Mouse (Mus musculus): Measurements from ENCODE around the gene Psmf1. TPM values are rescaled to one million over a fixed set of nuclear protein-coding genes. Genes with fewer than 3 reads are reported as not detected.

Psmf1 gene
- polyA plus RNA-seq, 1 experiment from 2014 or later: 41.3 TPM

GRCm38 (mm10) chr2:151742850-151743679, 921 bp downstream of the Psmf1 start:
- Histone ChIP-seq H3K9ac (no peak overlapping the region), H3K9me3 (ENCODE audit: low read depth, low read length) (no peaks in the 10 kb centered on the region), H3K4me1 (ENCODE audit: insufficient read depth) (peaks cover 4% of the 10 kb centered on the region; the same call in 1 of the 2 replicates), H3K27me3 (ENCODE audit: insufficient read depth, low read length) (no peaks in the 10 kb centered on the region), H3K4me3 (ENCODE audit: low read depth, low read length) (no peak overlapping the region), H3K4me2 (no peak overlapping the region), H3K27ac (ENCODE audit: low read depth) (no peak overlapping the region), H3K36me3 (ENCODE audit: insufficient read depth) (no peaks in the 10 kb centered on the region)
- ATAC-seq (ENCODE audit: insufficient read depth): no peak
- no peak for TF ChIP-seq CTCF (IDR thresholded peaks at IDR 0.05; ENCODE audit: low read depth)
- 49% methylated on average over 6 of the region's 6 CpGs for WGBS
- DNase-seq: no peak

GRCm38 (mm10) chr2:151742084-151742483, 1.9 kb downstream of the Psmf1 start:
- Histone ChIP-seq H3K27me3 (ENCODE audit: insufficient read depth, low read length) (no peaks in the 10 kb centered on the region), H3K4me2 (no peak overlapping the region), H3K9me3 (ENCODE audit: low read depth, low read length) (no peaks in the 10 kb centered on the region), H3K36me3 (ENCODE audit: insufficient read depth) (no peaks in the 10 kb centered on the region), H3K4me1 (ENCODE audit: insufficient read depth) (peaks cover 4% of the 10 kb centered on the region; the same call in 1 of the 2 replicates), H3K4me3 (ENCODE audit: low read depth, low read length) (no peak overlapping the region), H3K9ac (no peak overlapping the region), H3K27ac (ENCODE audit: low read depth) (no peak overlapping the region)
- DNase-seq: no peak
- WGBS: 95% methylated on average over 1 of the region's 1 CpGs
- no peak for ATAC-seq (ENCODE audit: insufficient read depth)
- TF ChIP-seq CTCF (IDR thresholded peaks at IDR 0.05; ENCODE audit: low read depth): no peak

GRCm38 (mm10) chr2:151740741-151741526, 3.1 kb downstream of the Psmf1 start:
- DNase-seq: peak; percentile 94
- Histone ChIP-seq H3K9me3 (ENCODE audit: low read depth, low read length) (no peaks in the 10 kb centered on the region), H3K4me1 (ENCODE audit: insufficient read depth) (peaks cover 4% of the 10 kb centered on the region; the same call in 1 of the 2 replicates), H3K4me2 (peak overlapping the region; percentile 80), H3K27ac (ENCODE audit: low read depth) (peak overlapping the region; percentile 46; the same call in 1 of the 2 replicates), H3K4me3 (ENCODE audit: low read depth, low read length) (peak overlapping the region; percentile 73), H3K27me3 (ENCODE audit: insufficient read depth, low read length) (no peaks in the 10 kb centered on the region), H3K36me3 (ENCODE audit: insufficient read depth) (no peaks in the 10 kb centered on the region), H3K9ac (peak overlapping the region; percentile 70)
- WGBS: under 1% methylated on average over 61 of the region's 61 CpGs
- TF ChIP-seq CTCF (IDR thresholded peaks at IDR 0.05; ENCODE audit: low read depth): no peak
- ATAC-seq (ENCODE audit: insufficient read depth): peak; percentile 88

GRCm38 (mm10) chr2:151739505-151739904, 4.5 kb downstream of the Psmf1 start:
- Histone ChIP-seq H3K9ac (no peak overlapping the region), H3K9me3 (ENCODE audit: low read depth, low read length) (no peaks in the 10 kb centered on the region), H3K4me1 (ENCODE audit: insufficient read depth) (peaks cover 4% of the 10 kb centered on the region; the same call in 1 of the 2 replicates), H3K27ac (ENCODE audit: low read depth) (no peak overlapping the region), H3K36me3 (ENCODE audit: insufficient read depth) (peaks cover 9% of the 10 kb centered on the region; the same call in 1 of the 2 replicates), H3K4me2 (peak overlapping the region; percentile 80), H3K27me3 (ENCODE audit: insufficient read depth, low read length) (no peaks in the 10 kb centered on the region), H3K4me3 (ENCODE audit: low read depth, low read length) (no peak overlapping the region)
- no peak for DNase-seq
- WGBS: 84% methylated on average over 7 of the region's 7 CpGs
- ATAC-seq (ENCODE audit: insufficient read depth): no peak
- no peak for TF ChIP-seq CTCF (IDR thresholded peaks at IDR 0.05; ENCODE audit: low read depth)

GRCm38 (mm10) chr2:151739081-151739480, 4.9 kb downstream of the Psmf1 start:
- peak overlapping the region; percentile 80 for H3K4me2 ChIP-seq
- no peak overlapping the region for H3K9ac ChIP-seq
- no peak overlapping the region for H3K4me3 ChIP-seq (ENCODE audit: low read depth, low read length)
- ATAC-seq (ENCODE audit: insufficient read depth) (no peak), DNase-seq (no peak)
- peaks cover 10% of the 10 kb centered on the region; the same call in 1 of the 2 replicates for H3K36me3 ChIP-seq (ENCODE audit: insufficient read depth)
- peaks cover 4% of the 10 kb centered on the region; the same call in 1 of the 2 replicates for H3K4me1 ChIP-seq (ENCODE audit: insufficient read depth)
- H3K27me3 ChIP-seq (ENCODE audit: insufficient read depth, low read length): no peaks in the 10 kb centered on the region
- no peak for TF ChIP-seq CTCF (IDR thresholded peaks at IDR 0.05; ENCODE audit: low read depth)
- no peaks in the 10 kb centered on the region for H3K9me3 ChIP-seq (ENCODE audit: low read depth, low read length)
- H3K27ac ChIP-seq (ENCODE audit: low read depth): no peak overlapping the region
- 79% methylated on average over 3 of the region's 3 CpGs for WGBS

- 77% methylated on average over 4 of the region's 4 CpGs for WGBS
Measured at GRCm38 (mm10) chr2:151738460-151738859, 5.5 kb downstream of the Psmf1 start.

GRCm38 (mm10) chr2:151735422-151735821, 8.6 kb downstream of the Psmf1 start:
- no peak for TF ChIP-seq CTCF (IDR thresholded peaks at IDR 0.05; ENCODE audit: low read depth)
- H3K27me3 ChIP-seq (ENCODE audit: insufficient read depth, low read length): no peaks in the 10 kb centered on the region
- no peak for DNase-seq
- no peaks in the 10 kb centered on the region for H3K9me3 ChIP-seq (ENCODE audit: low read depth, low read length)
- H3K9ac ChIP-seq: no peak overlapping the region
- H3K4me2 ChIP-seq: no peak overlapping the region
- ATAC-seq (ENCODE audit: insufficient read depth): no peak
- H3K4me1 ChIP-seq (ENCODE audit: insufficient read depth): peaks cover 4% of the 10 kb centered on the region; the same call in 1 of the 2 replicates
- H3K27ac ChIP-seq (ENCODE audit: low read depth): no peak overlapping the region
- WGBS: 92% methylated on average over 6 of the region's 6 CpGs
- no peak overlapping the region for H3K4me3 ChIP-seq (ENCODE audit: low read depth, low read length)
- peaks cover 29% of the 10 kb centered on the region for H3K36me3 ChIP-seq (ENCODE audit: insufficient read depth)

More at GRCm38 (mm10) chr2:151738460-151738859, 5.5 kb downstream of the Psmf1 start:
- Histone ChIP-seq H3K36me3 (ENCODE audit: insufficient read depth) (peaks cover 16% of the 10 kb centered on the region), H3K9me3 (ENCODE audit: low read depth, low read length) (no peaks in the 10 kb centered on the region), H3K27ac (ENCODE audit: low read depth) (no peak overlapping the region), H3K9ac (no peak overlapping the region), H3K27me3 (ENCODE audit: insufficient read depth, low read length) (no peaks in the 10 kb centered on the region), H3K4me3 (ENCODE audit: low read depth, low read length) (no peak overlapping the region), H3K4me1 (ENCODE audit: insufficient read depth) (peaks cover 4% of the 10 kb centered on the region; the same call in 1 of the 2 replicates), H3K4me2 (no peak overlapping the region)
- TF ChIP-seq CTCF (IDR thresholded peaks at IDR 0.05; ENCODE audit: low read depth): no peak
- ATAC-seq (ENCODE audit: insufficient read depth) (no peak), DNase-seq (no peak)

Data from lung, embryonic 14.5 days (tissue).